Mouse (Mus musculus): ENCODE results near the gene Gm36245. TPM values are rescaled to one million over a fixed set of nuclear protein-coding genes. Genes with fewer than 3 reads are reported as not detected.
A peak's percentile ranks its signal among the peaks of the same experiment; 100 is the strongest.

Gm36245 gene
- polyA plus RNA-seq (2012; rRNA removed), result not detected in 2 replicates

- Histone ChIP-seq H3K27ac (ENCODE audit: insufficient read depth, low read length) (peak within 1 kb of the TSS; percentile 65), H3K4me1 (ENCODE audit: control insufficient read depth, insufficient read depth, low read length) (no peaks in the 10 kb centered on the region), H3K4me3 (ENCODE audit: insufficient read depth, low read length) (no peak within 1 kb of the TSS)
- TF ChIP-seq CTCF (IDR thresholded peaks at IDR 0.05; ENCODE audit: extremely low read depth, insufficient read depth, low read length), result no peak
- TF ChIP-seq POLR2A (IDR thresholded peaks at IDR 0.05; ENCODE audit: extremely low read depth, insufficient read depth, low read length), result no peak
These were observed at the start of gene Gm36245 for GRCm38 (mm10) chr15:77598958-77599357. Gm36245 (plus strand) TSS chr15:77599258.

- TF ChIP-seq POLR2A (IDR thresholded peaks at IDR 0.05; ENCODE audit: extremely low read depth, insufficient read depth, low read length), result no peak
- TF ChIP-seq CTCF (IDR thresholded peaks at IDR 0.05; ENCODE audit: extremely low read depth, insufficient read depth, low read length), result no peak
- Histone ChIP-seq H3K4me3 (ENCODE audit: insufficient read depth, low read length) (no peak within 1 kb of the TSS), H3K4me1 (ENCODE audit: control insufficient read depth, insufficient read depth, low read length) (no peaks in the 10 kb centered on the region), H3K27ac (ENCODE audit: insufficient read depth, low read length) (no peak within 1 kb of the TSS)
These were observed 37.3 kb upstream of the Gm36245 start, which contains the start of gene 1700025B11Rik for GRCm38 (mm10) chr15:77561792-77562191. 1700025B11Rik (minus strand) TSS chr15:77561892.

- Histone ChIP-seq H3K27ac (ENCODE audit: insufficient read depth, low read length) (no peak overlapping the region), H3K4me1 (ENCODE audit: control insufficient read depth, insufficient read depth, low read length) (no peaks in the 10 kb centered on the region), H3K4me3 (ENCODE audit: insufficient read depth, low read length) (no peak overlapping the region)
- no peak for TF ChIP-seq POLR2A (IDR thresholded peaks at IDR 0.05; ENCODE audit: extremely low read depth, insufficient read depth, low read length)
- TF ChIP-seq CTCF (IDR thresholded peaks at IDR 0.05; ENCODE audit: extremely low read depth, insufficient read depth, low read length), result 0 out of 2 replicates have a peak, but pooled peaks have one; percentile 6
These were observed 35.8 kb upstream of the Gm36245 start for GRCm38 (mm10) chr15:77563219-77563618.

GRCm38 (mm10) chr15:77578801-77579200 is 20.3 kb upstream of the Gm36245 start:
- TF ChIP-seq POLR2A (IDR thresholded peaks at IDR 0.05; ENCODE audit: extremely low read depth, insufficient read depth, low read length), result no peak
- TF ChIP-seq CTCF (IDR thresholded peaks at IDR 0.05; ENCODE audit: extremely low read depth, insufficient read depth, low read length), result no peak
- no peak overlapping the region for H3K4me3 ChIP-seq (ENCODE audit: insufficient read depth, low read length)
- no peak overlapping the region for H3K27ac ChIP-seq (ENCODE audit: insufficient read depth, low read length)
- no peaks in the 10 kb centered on the region for H3K4me1 ChIP-seq (ENCODE audit: control insufficient read depth, insufficient read depth, low read length)

- Histone ChIP-seq H3K4me3 (ENCODE audit: insufficient read depth, low read length) (no peak overlapping the region), H3K4me1 (ENCODE audit: control insufficient read depth, insufficient read depth, low read length) (no peaks in the 10 kb centered on the region), H3K27ac (ENCODE audit: insufficient read depth, low read length) (no peak overlapping the region)
- no peak for TF ChIP-seq POLR2A (IDR thresholded peaks at IDR 0.05; ENCODE audit: extremely low read depth, insufficient read depth, low read length)
These were observed 19.7 kb upstream of the Gm36245 start for GRCm38 (mm10) chr15:77579311-77579710.

GRCm38 (mm10) chr15:77581681-77582080 is 17.4 kb upstream of the Gm36245 start:
- H3K4me3 ChIP-seq (ENCODE audit: insufficient read depth, low read length), result no peak overlapping the region
- TF ChIP-seq POLR2A (IDR thresholded peaks at IDR 0.05; ENCODE audit: extremely low read depth, insufficient read depth, low read length) (no peak), CTCF (IDR thresholded peaks at IDR 0.05; ENCODE audit: extremely low read depth, insufficient read depth, low read length) (no peak)
- H3K27ac ChIP-seq (ENCODE audit: insufficient read depth, low read length), result peak overlapping the region; percentile 57; the same call in 1 of the 2 replicates
- no peaks in the 10 kb centered on the region for H3K4me1 ChIP-seq (ENCODE audit: control insufficient read depth, insufficient read depth, low read length)

- Histone ChIP-seq H3K4me3 (ENCODE audit: insufficient read depth, low read length) (no peak overlapping the region), H3K4me1 (ENCODE audit: control insufficient read depth, insufficient read depth, low read length) (no peaks in the 10 kb centered on the region), H3K27ac (ENCODE audit: insufficient read depth, low read length) (no peak overlapping the region)
- no peak for TF ChIP-seq CTCF (IDR thresholded peaks at IDR 0.05; ENCODE audit: extremely low read depth, insufficient read depth, low read length)
- TF ChIP-seq POLR2A (IDR thresholded peaks at IDR 0.05; ENCODE audit: extremely low read depth, insufficient read depth, low read length), result no peak
These were observed 12.0 kb upstream of the Gm36245 start for GRCm38 (mm10) chr15:77587026-77587425.

- no peaks in the 10 kb centered on the region for H3K4me1 ChIP-seq (ENCODE audit: control insufficient read depth, insufficient read depth, low read length)
- H3K4me3 ChIP-seq (ENCODE audit: insufficient read depth, low read length), result no peak overlapping the region
- TF ChIP-seq POLR2A (IDR thresholded peaks at IDR 0.05; ENCODE audit: extremely low read depth, insufficient read depth, low read length), result no peak
- no peak for TF ChIP-seq CTCF (IDR thresholded peaks at IDR 0.05; ENCODE audit: extremely low read depth, insufficient read depth, low read length)
- no peak overlapping the region for H3K27ac ChIP-seq (ENCODE audit: insufficient read depth, low read length)
These were observed 10.1 kb upstream of the Gm36245 start for GRCm38 (mm10) chr15:77588981-77589380.

GRCm38 (mm10) chr15:77590881-77591280 is 8.2 kb upstream of the Gm36245 start:
- no peak for TF ChIP-seq CTCF (IDR thresholded peaks at IDR 0.05; ENCODE audit: extremely low read depth, insufficient read depth, low read length)
- TF ChIP-seq POLR2A (IDR thresholded peaks at IDR 0.05; ENCODE audit: extremely low read depth, insufficient read depth, low read length), result no peak
- Histone ChIP-seq H3K4me1 (ENCODE audit: control insufficient read depth, insufficient read depth, low read length) (no peaks in the 10 kb centered on the region), H3K4me3 (ENCODE audit: insufficient read depth, low read length) (no peak overlapping the region), H3K27ac (ENCODE audit: insufficient read depth, low read length) (no peak overlapping the region)

- Histone ChIP-seq H3K27ac (ENCODE audit: insufficient read depth, low read length) (no peak overlapping the region), H3K4me1 (ENCODE audit: control insufficient read depth, insufficient read depth, low read length) (no peaks in the 10 kb centered on the region), H3K4me3 (ENCODE audit: insufficient read depth, low read length) (no peak overlapping the region)
- TF ChIP-seq POLR2A (IDR thresholded peaks at IDR 0.05; ENCODE audit: extremely low read depth, insufficient read depth, low read length) (no peak), CTCF (IDR thresholded peaks at IDR 0.05; ENCODE audit: extremely low read depth, insufficient read depth, low read length) (no peak)
These were observed 5.5 kb upstream of the Gm36245 start for GRCm38 (mm10) chr15:77593557-77593956.

Data from cortical plate, adult 2 months (tissue).